27 mouse cellular contexts compared by ENCODE assay signal in genomic region chr5:119827341-119827740, GRCm38 (mm10). TPM values are rescaled to one million over a fixed set of nuclear protein-coding genes. Genes with fewer than 3 reads are reported as not detected.
DNase-seq lines count a peak whose midpoint lies in the region; ATAC-seq lines count a peak whose summit lies in the region.
"Had no signal": no experiment of that assay in that cellular context is flagged by ENCODE, and none has a peak within 500 bp of the region (broad histone marks: within the 10 kb centered on the region; RNA-seq: fewer than 3 reads in every experiment).

No protein-coding gene starts in this region.

- WGBS in heart, embryonic 10.5 days = 53% methylated on average over 6 of the region's 6 CpGs
- WGBS in heart, embryonic 14.5 days = 51% methylated on average over 6 of the region's 6 CpGs
- 33% methylated on average over 6 of the region's 6 CpGs for WGBS in lung, embryonic 15.5 days

- H3K9ac ChIP-seq in heart, embryonic 14.5 days (ENCODE audit: low read length) = no peak overlapping the region
- no peak overlapping the region for H3K9ac ChIP-seq in lung, embryonic 15.5 days
- H3K9ac ChIP-seq: embryonic facial prominence, embryonic 15.5 days; hindbrain, embryonic 13.5 days had no signal

- peaks cover 63% of the 10 kb centered on the region for H3K4me1 ChIP-seq in heart, embryonic 10.5 days
- H3K4me1 ChIP-seq in heart, embryonic 14.5 days (ENCODE audit: control insufficient read depth in 2 of 2, insufficient read depth in 2 of 2, low read length in 2 of 2) = peaks cover 39 to 41% of the 10 kb centered on the region in 2 experiments
- H3K4me1 ChIP-seq in lung, embryonic 15.5 days = peaks cover 17% of the 10 kb centered on the region
- H3K4me1 ChIP-seq: hindbrain, embryonic 13.5 days had no signal

- H3K4me2 ChIP-seq in heart, embryonic 14.5 days (ENCODE audit: low read length) = no peak overlapping the region
- H3K4me2 ChIP-seq in lung, embryonic 15.5 days = no peak overlapping the region; the same call in 1 of the 2 replicates
- H3K4me2 ChIP-seq: embryonic facial prominence, embryonic 15.5 days; hindbrain, embryonic 13.5 days had no signal

- H3K27me3 ChIP-seq in heart, embryonic 10.5 days (ENCODE audit: insufficient read depth, poor library complexity, severe bottlenecking) = peaks cover 52% of the 10 kb centered on the region
- no peaks in the 10 kb centered on the region for H3K27me3 ChIP-seq in heart, embryonic 14.5 days (ENCODE audit: control insufficient read depth, insufficient read depth, low read length)
- peaks cover 19% of the 10 kb centered on the region; the same call in 1 of the 2 replicates for H3K27me3 ChIP-seq in lung, embryonic 15.5 days

- H3K4me3 ChIP-seq in heart, embryonic 10.5 days = no peak overlapping the region
- H3K4me3 ChIP-seq in heart, embryonic 14.5 days (ENCODE audit: control insufficient read depth in 1 of 2, insufficient read depth in 1 of 2, low read depth in 1 of 2, low read length in 2 of 2) = no peak overlapping the region
- H3K4me3 ChIP-seq in lung, embryonic 15.5 days = no peak overlapping the region
- H3K4me3 ChIP-seq: embryonic facial prominence, embryonic 15.5 days; erythroblast, embryonic 14.5 days; forebrain, embryonic 10.5 days; hindbrain, embryonic 13.5 days had no signal

- no peaks in the 10 kb centered on the region for H3K9me3 ChIP-seq in heart, embryonic 10.5 days
- H3K9me3 ChIP-seq in heart, embryonic 14.5 days (ENCODE audit: control insufficient read depth, low read length) = no peaks in the 10 kb centered on the region
- H3K9me3 ChIP-seq in lung, embryonic 15.5 days = no peaks in the 10 kb centered on the region
- H3K9me3 ChIP-seq: embryonic facial prominence, embryonic 15.5 days; forebrain, embryonic 10.5 days; hindbrain, embryonic 13.5 days had no signal

- no peak for DNase-seq in heart, embryonic 10.5 days (ENCODE audit: low spot score)
- DNase-seq in heart, postnatal 25 days (ENCODE audit: low spot score) = no peak
- DNase-seq in heart, postnatal 4 days = no peak
- no peak for DNase-seq in lung, postnatal 4 days
- DNase-seq in adrenal gland, adult (ENCODE audit: inconsistent age in 2 of 2, low spot score in 1 of 2) = no peak
- DNase-seq: adrenal gland, postnatal 10 days; B cell, adult 2 months; cerebellum, adult 11 months; cerebellum, adult 8-10 months; cerebellum, postnatal 14 days; embryo, embryonic 11 days; gastrocnemius, postnatal 36 days; heart, adult 11 months; kidney, adult 11 months had no signal

- no peak for ATAC-seq in heart, embryonic 14.5 days (ENCODE audit: insufficient number of reproducible peaks, insufficient read depth, low FRiP score, low read depth)
- no peak for ATAC-seq in lung, embryonic 15.5 days (ENCODE audit: borderline replicate concordance, extremely low read depth, low FRiP score, low TSS enrichment)
- ATAC-seq: CD4-positive, CD25-positive, alpha-beta regulatory T cell, adult 4 months; forebrain, embryonic 14.5 days; hindbrain, postnatal 0 days had no signal

- H3K27ac ChIP-seq in heart, embryonic 10.5 days = peak overlapping the region; percentile 97
- peak overlapping the region; percentile 37 to 90; a peak in 3 of 4 replicates for H3K27ac ChIP-seq in heart, embryonic 14.5 days (replicated peaks in 1 of 2; ENCODE audit: control insufficient read depth in 1 of 2, insufficient read depth in 1 of 2, low read depth in 2 of 2, low read length in 2 of 2)
- peak overlapping the region; percentile 77; the same call in 1 of the 2 replicates for H3K27ac ChIP-seq in lung, embryonic 15.5 days
- H3K27ac ChIP-seq: embryonic facial prominence, embryonic 15.5 days; forebrain, embryonic 10.5 days; hindbrain, embryonic 13.5 days; hindbrain, postnatal 0 days had no signal

- intact Hi-C loops in heart, postnatal 25 days (cut with DNase I) = no loop called here

- no peaks in the 10 kb centered on the region for H3K36me3 ChIP-seq in heart, embryonic 10.5 days
- H3K36me3 ChIP-seq in heart, embryonic 14.5 days (ENCODE audit: control insufficient read depth, insufficient read depth, low read length) = no peaks in the 10 kb centered on the region
- H3K36me3 ChIP-seq in lung, embryonic 15.5 days = no peaks in the 10 kb centered on the region
- H3K36me3 ChIP-seq: embryonic facial prominence, embryonic 15.5 days; forebrain, embryonic 10.5 days; G1E; hindbrain, embryonic 13.5 days had no signal

RNA-seq across cellular contexts. Expression of gene Tbx5, which starts 5.1 kb away (rescaled TPM):
- 41.9 and 44.2 TPM in 2 replicates for polyA plus RNA-seq in heart, embryonic 10.5 days (2016; fragmentation: Nextera tagmentation; extraction: Ambion mirVana)
- total RNA-seq in heart, postnatal 25 days (2021) = 10 to 100 TPM; 29.0 to 33.6 TPM
- polyA plus RNA-seq in heart, embryonic 14.5 days (2014; fragmentation: Nextera tagmentation; extraction: Ambion mirVana) = 33.1 and 39.2 TPM in 2 replicates
- 10 to 100 TPM; 36.3 to 36.6 TPM for total RNA-seq in heart, postnatal 4 days (2021)
- 50.1 and 55.7 TPM in 2 replicates for polyA plus RNA-seq in lung, embryonic 15.5 days (2015; fragmentation: Nextera tagmentation; extraction: Ambion mirVana)
- total RNA-seq: common myeloid progenitor, adult 5-6 weeks; gastrocnemius, postnatal 36 days; hematopoietic stem cell, adult 5-6 weeks; hindbrain, postnatal 0 days had no signal
- polyA plus RNA-seq: CD4-positive, CD25-positive, alpha-beta regulatory T cell, adult 4 months; erythroblast, embryonic 14.5 days; G1E; hindbrain, embryonic 13.5 days; intestine, embryonic 14.5 days had no signal
